Mouse (Mus musculus) limb, embryonic 13.5 days (tissue): Measurements from ENCODE around the gene Slc9a5. TPM values are rescaled to one million over a fixed set of nuclear protein-coding genes. Genes with fewer than 3 reads are reported as not detected.

ENCODE experiments used
- ATAC-seq: fragments of 200-750 bp; cut with Nextera tagmentation; 2 replicates; pipeline ENCODE4 v1.8.0; 2017; ENCODE audit warnings: low read depth, moderate number of reproducible peaks, moderate TSS enrichment; ENCODE audit not compliant: low FRiP score
- H3K27ac ChIP-seq: fragments of 300-500 bp; sonication (generic); 2 replicates; pipeline ENCODE4 v1.5.1; 2015; ENCODE audit warnings: inconsistent platforms, mild to moderate bottlenecking, moderate library complexity
- H3K27me3 ChIP-seq: fragments of 300-500 bp; sonication (generic); 2 replicates; pipeline ENCODE4 v1.6.1; 2015; ENCODE audit warnings: mild to moderate bottlenecking, inconsistent platforms
- H3K36me3 ChIP-seq: fragments of 300-500 bp; sonication (generic); 2 replicates; pipeline ENCODE4 v1.6.1; 2015; ENCODE audit warnings: inconsistent platforms, mild to moderate bottlenecking, moderate library complexity
- H3K4me1 ChIP-seq: fragments of 300-500 bp; sonication (generic); 2 replicates; pipeline ENCODE4 v1.6.1; 2015; ENCODE audit warnings: inconsistent platforms
- H3K4me2 ChIP-seq: fragments of 300-500 bp; sonication (generic); replicated peaks from 2 replicates; pipeline ENCODE4 v1.6.1; 2015; ENCODE audit warnings: inconsistent platforms, mild to moderate bottlenecking, moderate library complexity
- H3K4me3 ChIP-seq: fragments of 300-500 bp; sonication (generic); 2 replicates; pipeline ENCODE4 v1.5.1; 2015; ENCODE audit warnings: moderate library complexity, mild to moderate bottlenecking, inconsistent platforms
- H3K9ac ChIP-seq: fragments of 300-500 bp; sonication (generic); 2 replicates; pipeline ENCODE4 v1.6.1; 2015; ENCODE audit warnings: mild to moderate bottlenecking, inconsistent platforms
- H3K9me3 ChIP-seq: fragments of 300-500 bp; sonication (generic); 2 replicates; pipeline ENCODE4 v1.6.1; 2016; ENCODE audit warnings: inconsistent platforms
- WGBS: fragments of 180-500 bp; shearing (Covaris S2); methylation state at CpG from one replicate; pipeline ENCODE4 v1.1.7; 2015; 5-methylcytosine and 5-hydroxymethylcytosine counted together
- polyA plus RNA-seq: library from polyadenylated mRNA; unstranded; fragments of >200 nt; fragmentation: Nextera tagmentation; extraction: Ambion mirVana; gene quantifications from 2 replicates; pipeline ENCODE4 v1.2.1, GENCODE M21; 2015

Gene Slc9a5
- 6.0 and 6.4 TPM in 2 replicates for polyA plus RNA-seq

DNA sequence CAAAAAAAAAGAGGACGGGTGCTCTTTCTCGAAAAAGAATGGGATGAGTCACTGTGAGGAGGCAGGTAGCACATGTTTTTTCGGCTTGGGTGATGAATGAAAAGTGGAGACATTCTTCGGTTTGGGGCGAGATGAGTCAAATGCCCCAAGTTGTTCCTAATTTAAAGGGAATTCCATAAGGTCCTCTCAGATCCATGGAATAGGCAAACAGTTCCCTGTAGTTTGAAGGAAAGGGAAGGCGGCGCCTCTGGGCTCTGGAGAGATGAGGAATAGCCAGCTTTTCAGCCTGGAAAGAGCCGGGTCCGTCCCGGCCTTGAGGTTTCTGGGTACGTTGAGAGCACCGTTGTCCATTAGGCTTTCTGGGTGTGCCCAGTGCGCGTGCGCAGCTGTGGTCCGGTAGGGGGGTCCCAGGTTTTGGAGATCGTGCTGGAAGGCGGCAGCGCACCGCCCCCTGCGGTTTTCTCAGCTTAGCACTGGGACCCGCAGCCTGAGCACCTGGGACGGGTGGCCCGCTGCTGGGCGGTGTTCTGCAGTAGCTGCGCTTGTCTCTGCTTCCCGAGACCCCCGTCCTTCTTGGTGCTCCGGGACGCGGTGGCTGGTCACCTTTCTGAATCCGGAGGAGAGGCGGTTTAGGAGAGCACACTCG, at the start of gene Slc9a5:
Gene Slc9a5, plus strand, starts transcription at position 394 of the 646 bp plus-strand sequence.
- peak; percentile 7; the same call in 1 of the 2 replicates for ATAC-seq
- H3K27me3 ChIP-seq: peaks cover 3% of the 10 kb centered on the region; the same call in 1 of the 2 replicates
- no peaks in the 10 kb centered on the region for H3K36me3 ChIP-seq
- peak within 1 kb of the TSS; percentile 83 for H3K27ac ChIP-seq
- H3K4me1 ChIP-seq: peaks cover 46% of the 10 kb centered on the region
- peak within 1 kb of the TSS; percentile 96 for H3K4me2 ChIP-seq
- no peaks in the 10 kb centered on the region for H3K9me3 ChIP-seq
- peak within 1 kb of the TSS; percentile 87 for H3K9ac ChIP-seq
- under 1% methylated on average over 34 of the region's 34 CpGs for WGBS
- H3K4me3 ChIP-seq: peak within 1 kb of the TSS; percentile 74

DNA sequence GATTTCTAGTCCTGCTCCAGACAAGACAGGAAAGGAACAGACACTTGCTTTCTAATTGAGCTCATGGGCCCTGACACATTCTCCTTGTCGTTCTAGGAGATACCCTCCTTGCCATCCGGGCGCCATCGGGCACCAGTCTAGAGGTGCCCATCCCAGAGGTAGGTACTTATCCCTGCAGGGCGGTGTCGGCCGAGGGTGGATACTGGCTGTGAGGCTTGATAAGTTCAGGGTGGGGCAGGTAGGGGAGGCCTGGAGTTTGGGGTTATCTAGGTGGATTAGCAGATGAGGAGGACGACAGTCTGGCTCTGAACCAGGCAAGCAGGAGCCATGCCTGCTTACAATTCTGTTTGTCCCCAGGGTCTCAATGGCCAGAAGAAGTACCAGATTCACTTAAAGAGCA, 48.7 kb upstream of the Slc9a5 start:
- Histone ChIP-seq H3K4me1 (peaks cover 26% of the 10 kb centered on the region), H3K4me3 (no peak overlapping the region), H3K9me3 (no peaks in the 10 kb centered on the region), H3K27ac (no peak overlapping the region), H3K4me2 (no peak overlapping the region), H3K9ac (no peak overlapping the region), H3K27me3 (no peaks in the 10 kb centered on the region; the same call in 1 of the 2 replicates), H3K36me3 (peaks cover 59% of the 10 kb centered on the region)
- WGBS: 95% methylated on average over 8 of the region's 8 CpGs
- no peak for ATAC-seq

- peaks cover 78% of the 10 kb centered on the region for H3K36me3 ChIP-seq
- peaks cover 32% of the 10 kb centered on the region for H3K4me1 ChIP-seq
- no peak overlapping the region for H3K9ac ChIP-seq
- no peak overlapping the region for H3K4me3 ChIP-seq
- H3K9me3 ChIP-seq: no peaks in the 10 kb centered on the region
- no peaks in the 10 kb centered on the region for H3K27me3 ChIP-seq
- 90% methylated on average over 8 of the region's 8 CpGs for WGBS
- H3K27ac ChIP-seq: no peak overlapping the region
- no peak for ATAC-seq
- no peak overlapping the region for H3K4me2 ChIP-seq
These were observed 45.2 kb upstream of the Slc9a5 start for GRCm38 (mm10) chr8:105303396-105303795.

DNA sequence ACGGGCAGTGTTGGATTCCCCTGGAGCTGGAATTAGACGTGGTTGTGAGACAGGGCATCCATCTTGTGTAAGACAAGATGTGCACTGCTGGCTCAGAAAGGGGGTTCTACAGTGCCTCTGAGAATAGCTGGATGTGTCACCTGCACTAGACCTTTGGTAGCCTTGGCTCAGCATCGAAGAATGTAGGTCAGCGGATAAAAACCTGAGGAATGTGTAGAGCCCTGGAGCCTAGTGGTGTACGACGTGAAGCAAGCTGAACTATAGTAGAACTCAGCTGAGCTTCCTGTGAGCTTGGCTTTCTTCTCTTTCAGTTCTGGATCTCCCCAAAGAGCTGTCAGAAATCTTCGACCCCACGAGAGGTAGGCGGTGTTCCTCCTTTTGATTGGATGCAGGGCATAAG, 44.8 kb upstream of the Slc9a5 start:
- Histone ChIP-seq H3K4me2 (no peak overlapping the region), H3K27ac (no peak overlapping the region), H3K9me3 (no peaks in the 10 kb centered on the region), H3K4me3 (no peak overlapping the region), H3K27me3 (no peaks in the 10 kb centered on the region), H3K36me3 (peaks cover 79% of the 10 kb centered on the region), H3K9ac (no peak overlapping the region), H3K4me1 (peaks cover 27% of the 10 kb centered on the region)
- 86% methylated on average over 9 of the region's 9 CpGs for WGBS
- no peak for ATAC-seq

DNA sequence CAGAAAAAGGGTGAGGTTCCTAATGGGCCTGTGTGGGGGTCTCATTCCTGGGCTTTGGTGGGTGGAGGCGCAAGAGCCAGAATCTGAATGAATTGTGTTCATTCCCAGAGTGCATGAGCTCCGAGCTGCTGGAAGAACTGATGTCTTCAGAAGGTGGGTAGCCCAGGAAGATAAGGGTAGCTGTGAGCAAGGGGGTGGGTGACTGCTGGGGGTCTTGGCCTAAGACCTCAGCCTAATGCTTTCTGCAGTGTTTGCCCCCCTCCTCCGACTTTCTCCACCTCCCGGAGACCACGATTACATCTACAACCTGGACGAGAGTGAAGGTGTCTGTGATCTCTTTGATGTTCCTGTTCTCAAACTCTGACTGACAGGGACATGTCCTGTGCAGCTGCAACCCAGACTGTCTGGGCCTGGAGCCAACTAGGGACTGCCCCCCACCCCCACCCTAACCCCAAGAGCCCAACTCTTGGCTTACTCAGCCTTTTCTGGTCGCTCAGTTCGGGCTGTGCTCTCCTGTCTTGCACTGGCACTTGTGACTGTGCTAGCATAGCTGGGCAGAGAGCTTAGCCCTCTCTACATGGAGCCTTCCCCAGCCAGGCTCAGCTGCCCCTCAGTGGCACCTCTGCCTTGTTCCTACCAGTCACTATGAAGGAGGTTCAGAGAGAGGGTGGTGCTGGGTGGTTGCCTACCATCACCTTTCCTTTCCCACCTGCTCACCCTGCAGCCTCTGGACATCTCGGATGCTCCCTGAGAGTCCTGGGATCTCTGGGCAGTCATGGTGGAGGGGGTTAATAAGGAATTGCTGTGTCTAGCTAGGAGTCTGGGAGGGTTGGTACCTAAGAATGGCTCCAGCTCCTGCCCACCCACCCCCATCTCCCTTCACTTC, 44.1 kb upstream of the Slc9a5 start:
- H3K4me2 ChIP-seq: 0 out of 2 replicates have a peak overlapping the region, but pooled peaks have one; percentile 72

GRCm38 (mm10) chr8:105305211-105306145, 43.2 kb upstream of the Slc9a5 start, which contains the start of gene Elmo3:
Gene Elmo3, plus strand, starts transcription at chr8:105305601.
- whole genome bisulfite sequencing: 4% methylated on average over 29 of the region's 30 CpGs

More for the DNA sequence above, 44.1 kb upstream of the Slc9a5 start:
- Histone ChIP-seq H3K9me3 (no peaks in the 10 kb centered on the region), H3K9ac (no peak overlapping the region; the same call in 1 of the 2 replicates), H3K27me3 (no peaks in the 10 kb centered on the region), H3K36me3 (peaks cover 82% of the 10 kb centered on the region), H3K4me3 (no peak overlapping the region), H3K4me1 (peaks cover 24% of the 10 kb centered on the region), H3K27ac (peak overlapping the region; percentile 39; the same call in 1 of the 2 replicates)
- peak; percentile 34; the same call in 1 of the 2 replicates for ATAC-seq
- 63% methylated on average over 9 of the region's 9 CpGs for WGBS

DNA sequence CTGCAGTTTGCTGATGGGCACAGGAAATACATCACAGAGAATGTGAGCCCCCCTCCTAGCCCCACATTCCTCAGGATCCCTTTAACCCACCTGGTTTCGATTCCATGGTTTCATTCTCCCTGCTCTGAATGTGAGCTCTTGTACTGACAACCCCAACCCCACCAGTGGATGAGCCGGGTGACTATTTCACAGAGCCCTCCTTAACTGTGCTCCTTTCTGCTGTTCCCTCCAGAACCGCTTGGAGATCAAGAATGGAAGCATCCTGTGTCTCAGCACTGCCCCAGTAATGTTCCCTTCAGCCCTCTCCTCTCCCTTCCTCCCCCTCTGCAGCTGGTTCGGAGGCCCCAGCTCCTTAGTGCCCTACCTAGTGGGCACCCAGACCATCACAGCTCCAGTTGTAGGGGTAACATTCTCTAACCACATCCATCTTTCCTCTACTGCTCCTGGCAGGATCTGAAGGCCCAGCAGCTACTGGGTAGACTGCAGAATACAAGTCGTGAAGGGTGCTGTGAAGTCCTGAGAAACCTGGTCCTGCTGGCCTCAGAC, 42.4 kb upstream of the Slc9a5 start:
- peak; percentile 12; the same call in 1 of the 2 replicates for ATAC-seq
- Histone ChIP-seq H3K27ac (peak overlapping the region; percentile 70), H3K4me2 (peak overlapping the region; percentile 72), H3K9ac (peak overlapping the region; percentile 58), H3K4me3 (peak overlapping the region; percentile 40), H3K9me3 (no peaks in the 10 kb centered on the region), H3K27me3 (no peaks in the 10 kb centered on the region), H3K4me1 (peaks cover 24% of the 10 kb centered on the region), H3K36me3 (peaks cover 79% of the 10 kb centered on the region)
- 38% methylated on average over 5 of the region's 5 CpGs for WGBS

More at GRCm38 (mm10) chr8:105305211-105306145, 43.2 kb upstream of the Slc9a5 start, which contains the start of gene Elmo3:
- Histone ChIP-seq H3K27ac (peak within 1 kb of the TSS; percentile 70), H3K36me3 (peaks cover 82% of the 10 kb centered on the region), H3K27me3 (no peaks in the 10 kb centered on the region), H3K9me3 (no peaks in the 10 kb centered on the region), H3K4me3 (peak within 1 kb of the TSS; percentile 40), H3K4me1 (peaks cover 24% of the 10 kb centered on the region), H3K4me2 (peak within 1 kb of the TSS; percentile 72), H3K9ac (peak within 1 kb of the TSS; percentile 58)
- peak; percentile 77 for ATAC-seq

DNA sequence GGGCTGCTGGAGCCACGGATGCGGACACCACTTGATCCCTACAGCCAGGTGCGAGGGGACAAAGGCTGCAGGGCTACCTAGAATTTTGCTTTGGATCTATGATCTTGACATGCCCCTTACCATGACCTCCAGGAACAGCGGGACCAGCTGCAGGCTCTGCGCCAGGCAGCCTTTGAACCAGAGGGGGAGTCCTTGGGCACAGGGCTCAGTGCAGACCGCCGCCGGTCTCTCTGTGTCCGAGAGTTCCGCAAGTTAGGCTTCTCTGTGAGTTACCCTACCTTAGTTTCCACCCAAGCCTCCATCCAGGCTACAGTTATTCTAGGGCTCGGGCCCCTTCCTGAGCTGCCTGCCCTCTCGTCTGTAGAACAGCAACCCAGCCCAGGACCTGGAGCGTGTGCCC, 41.0 kb upstream of the Slc9a5 start:
- H3K27me3 ChIP-seq: no peaks in the 10 kb centered on the region
- H3K9ac ChIP-seq: no peak overlapping the region
- peaks cover 24% of the 10 kb centered on the region for H3K4me1 ChIP-seq
- peaks cover 79% of the 10 kb centered on the region for H3K36me3 ChIP-seq
- no peak for ATAC-seq
- no peak overlapping the region for H3K4me2 ChIP-seq
- H3K27ac ChIP-seq: no peak overlapping the region
- H3K9me3 ChIP-seq: no peaks in the 10 kb centered on the region
- 96% methylated on average over 13 of the region's 13 CpGs for WGBS
- no peak overlapping the region for H3K4me3 ChIP-seq

GRCm38 (mm10) chr8:105308428-105308827, 40.2 kb upstream of the Slc9a5 start:
- no peak overlapping the region for H3K9ac ChIP-seq
- no peak overlapping the region for H3K27ac ChIP-seq
- no peak overlapping the region for H3K4me3 ChIP-seq
- H3K27me3 ChIP-seq: no peaks in the 10 kb centered on the region
- no peak for ATAC-seq
- no peak overlapping the region for H3K4me2 ChIP-seq
- no peaks in the 10 kb centered on the region for H3K9me3 ChIP-seq
- WGBS: 92% methylated on average over 10 of the region's 10 CpGs
- peaks cover 81% of the 10 kb centered on the region for H3K36me3 ChIP-seq
- peaks cover 24% of the 10 kb centered on the region for H3K4me1 ChIP-seq

DNA sequence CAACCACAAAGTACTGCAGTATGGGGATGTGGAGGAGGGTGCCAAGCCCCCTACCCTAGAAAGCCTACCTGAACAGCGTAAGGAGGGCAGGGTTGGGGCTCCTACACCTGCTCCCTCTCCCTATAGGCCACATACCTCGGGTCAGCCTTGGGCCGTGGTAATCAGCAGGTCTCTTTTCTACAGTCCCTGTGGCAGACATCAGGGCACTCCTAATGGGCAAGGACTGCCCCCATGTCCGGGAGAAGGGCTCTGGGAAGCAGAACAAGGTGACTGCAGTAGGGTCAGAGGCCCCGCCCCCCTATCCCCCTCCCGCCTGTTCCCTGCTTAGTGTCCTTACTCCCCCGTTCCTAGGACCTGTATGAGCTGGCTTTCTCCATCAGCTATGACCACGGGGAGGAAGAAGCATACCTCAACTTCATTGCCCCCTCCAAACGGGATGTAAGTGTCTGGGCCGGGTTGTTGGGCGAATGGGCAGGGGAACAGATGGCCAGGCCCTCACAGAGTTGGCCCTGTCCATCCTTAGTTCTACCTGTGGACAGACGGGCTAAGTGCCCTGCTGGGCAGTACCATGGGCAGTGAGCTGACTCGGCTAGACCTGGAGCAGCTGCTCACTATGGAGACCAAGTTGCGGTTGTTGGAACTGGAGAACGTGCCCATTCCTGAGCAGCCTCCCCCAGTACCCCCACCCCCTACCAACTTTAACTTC, 39.3 kb upstream of the Slc9a5 start:
- Histone ChIP-seq H3K27me3 (no peaks in the 10 kb centered on the region), H3K9ac (no peak overlapping the region; the same call in 1 of the 2 replicates), H3K4me2 (no peak overlapping the region), H3K27ac (no peak overlapping the region), H3K9me3 (no peaks in the 10 kb centered on the region), H3K4me1 (peaks cover 23% of the 10 kb centered on the region), H3K4me3 (no peak overlapping the region), H3K36me3 (peaks cover 82% of the 10 kb centered on the region)
- 81% methylated on average over 15 of the region's 15 CpGs for WGBS
- ATAC-seq: no peak
